Mouse (Mus musculus) ES-Bruce4 (cell line): ENCODE measurements around the gene St3gal2. TPM values are rescaled to one million over a fixed set of nuclear protein-coding genes. Genes with fewer than 3 reads are reported as not detected.

Source experiments
- H3K27ac ChIP-seq: 2 replicates; pipeline ENCODE4 v1.5.1; 2012; ENCODE audit warnings: low read length, inconsistent platforms; ENCODE audit not compliant: insufficient read depth
- H3K27me3 ChIP-seq: 2 replicates; pipeline ENCODE4 v1.6.1; 2012; ENCODE audit warnings: mild to moderate bottlenecking, low read length, inconsistent platforms; ENCODE audit not compliant: control insufficient read depth, poor library complexity, insufficient read depth, severe bottlenecking
- H3K36me3 ChIP-seq: 2 replicates; pipeline ENCODE4 v1.6.1; 2012; ENCODE audit warnings: inconsistent platforms, mild to moderate bottlenecking, low read length, moderate library complexity; ENCODE audit not compliant: control insufficient read depth, poor library complexity, insufficient read depth, severe bottlenecking
- H3K4me1 ChIP-seq: one replicate; pipeline ENCODE4 v1.8.1; 2011; ENCODE audit warnings: low read length; ENCODE audit not compliant: control insufficient read depth, insufficient read depth
- H3K4me3 ChIP-seq: 2 replicates; pipeline ENCODE4 v1.5.1; 2011; ENCODE audit warnings: low read depth, mild to moderate bottlenecking, low read length
- H3K9ac ChIP-seq: 2 replicates; pipeline ENCODE4 v1.6.1; 2012; ENCODE audit warnings: low read depth, mild to moderate bottlenecking, inconsistent platforms; ENCODE audit not compliant: poor library complexity, severe bottlenecking
- H3K9me3 ChIP-seq: replicated peaks from 2 replicates; pipeline ENCODE4 v1.6.1; 2012; ENCODE audit warnings: mild to moderate bottlenecking, low read length, inconsistent platforms; ENCODE audit not compliant: control insufficient read depth, poor library complexity, insufficient read depth, severe bottlenecking
- CTCF ChIP-seq: IDR thresholded peaks from one replicate; pipeline ENCODE4 v1.8.1; 2011; ENCODE audit warnings: low read depth, low read length
- EP300 ChIP-seq: IDR thresholded peaks from 2 replicates; pipeline ENCODE4 v1.6.1; 2011; ENCODE audit warnings: low read depth, low read length; ENCODE audit not compliant: insufficient read depth
- POLR2A ChIP-seq: IDR thresholded peaks from one replicate; pipeline ENCODE4 v1.8.1; 2011; ENCODE audit warnings: low read length; ENCODE audit not compliant: insufficient read depth
- polyA plus RNA-seq: library from polyadenylated mRNA; stranded (reverse); fragments of >200 nt; gene quantifications from 2 replicates; pipeline ENCODE4 v1.2.4, GENCODE M21; 2011; ENCODE audit warnings: low read depth; ENCODE audit not compliant: missing spikeins, insufficient read depth, insufficient read length

Gene St3gal2
- polyA plus RNA-seq, 1 experiment, result 7.1 TPM

- H3K27me3 ChIP-seq, result no peaks in the 10 kb centered on the region
- no peaks in the 10 kb centered on the region for H3K4me1 ChIP-seq
- H3K27ac ChIP-seq, result no peak overlapping the region
- TF ChIP-seq EP300 (no peak), CTCF (no peak), POLR2A (no peak)
- H3K9ac ChIP-seq, result no peak overlapping the region
- no peaks in the 10 kb centered on the region for H3K9me3 ChIP-seq
- no peak overlapping the region for H3K4me3 ChIP-seq
- H3K36me3 ChIP-seq, result no peaks in the 10 kb centered on the region
These were observed 24.7 kb downstream of the St3gal2 start for GRCm38 (mm10) chr8:110944276-110944876.

GRCm38 (mm10) chr8:110945716-110946115, 26.0 kb downstream of the St3gal2 start:
- no peak overlapping the region for H3K27ac ChIP-seq

DNA sequence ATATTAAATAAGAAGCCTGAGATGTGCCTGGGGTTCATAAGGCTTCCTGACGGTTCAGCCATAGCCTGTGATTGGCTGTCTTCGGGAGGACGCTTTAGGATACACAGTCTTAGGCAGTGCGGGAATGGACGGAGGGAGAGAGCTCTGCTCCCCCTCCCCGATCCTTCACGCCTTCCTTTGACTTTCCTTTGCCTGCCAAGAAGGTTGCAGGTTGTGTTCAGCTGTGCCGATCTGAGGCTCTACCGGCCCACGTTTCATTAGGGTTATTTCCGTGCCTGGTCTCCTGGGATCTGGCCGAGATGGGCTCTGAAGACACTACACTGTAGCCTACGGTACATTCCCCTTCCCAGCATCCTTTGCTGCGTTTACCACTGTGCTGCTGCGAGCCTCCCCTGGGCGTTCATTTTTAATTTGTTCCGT, 30.4 kb downstream of the St3gal2 start:
- H3K4me1 ChIP-seq, result no peaks in the 10 kb centered on the region
- H3K27me3 ChIP-seq, result no peaks in the 10 kb centered on the region
- 0 out of 2 replicates have a peak, but pooled peaks cover 2% of the 10 kb centered on the region for H3K9me3 ChIP-seq
- no peaks in the 10 kb centered on the region for H3K36me3 ChIP-seq
- peak overlapping the region; percentile 61 for H3K4me3 ChIP-seq
- H3K27ac ChIP-seq, result no peak overlapping the region
- TF ChIP-seq EP300 (no peak), POLR2A (no peak), CTCF (no peak)
- peak overlapping the region; percentile 46 for H3K9ac ChIP-seq

More at GRCm38 (mm10) chr8:110945716-110946115, 26.0 kb downstream of the St3gal2 start:
- no peaks in the 10 kb centered on the region for H3K27me3 ChIP-seq
- H3K36me3 ChIP-seq, result no peaks in the 10 kb centered on the region
- no peaks in the 10 kb centered on the region for H3K9me3 ChIP-seq
- H3K9ac ChIP-seq, result no peak overlapping the region
- no peak for TF ChIP-seq POLR2A
- TF ChIP-seq CTCF, result no peak
- TF ChIP-seq EP300, result no peak
- H3K4me1 ChIP-seq, result no peaks in the 10 kb centered on the region
- H3K4me3 ChIP-seq, result no peak overlapping the region

- H3K9me3 ChIP-seq, result 0 out of 2 replicates have a peak, but pooled peaks cover 2% of the 10 kb centered on the region
- no peak overlapping the region for H3K4me3 ChIP-seq
- no peak overlapping the region for H3K9ac ChIP-seq
- no peaks in the 10 kb centered on the region for H3K36me3 ChIP-seq
- H3K4me1 ChIP-seq, result no peaks in the 10 kb centered on the region
- H3K27me3 ChIP-seq, result no peaks in the 10 kb centered on the region
- H3K27ac ChIP-seq, result no peak overlapping the region
- TF ChIP-seq EP300 (no peak), CTCF (no peak), POLR2A (no peak)
These were observed 35.1 kb downstream of the St3gal2 start for GRCm38 (mm10) chr8:110954776-110955175.

- H3K4me1 ChIP-seq, result no peaks in the 10 kb centered on the region
- H3K27me3 ChIP-seq, result no peaks in the 10 kb centered on the region
- no peak overlapping the region for H3K4me3 ChIP-seq
- 0 out of 2 replicates have a peak, but pooled peaks cover 2% of the 10 kb centered on the region for H3K9me3 ChIP-seq
- H3K27ac ChIP-seq, result no peak overlapping the region
- no peak for TF ChIP-seq POLR2A
- TF ChIP-seq EP300, result no peak
- no peak for TF ChIP-seq CTCF
- no peak overlapping the region for H3K9ac ChIP-seq
- no peaks in the 10 kb centered on the region for H3K36me3 ChIP-seq
These were observed 37.1 kb downstream of the St3gal2 start for GRCm38 (mm10) chr8:110956619-110957450.

- no peak overlapping the region for H3K27ac ChIP-seq
- TF ChIP-seq CTCF, result no peak
- no peak for TF ChIP-seq EP300
- H3K9me3 ChIP-seq, result 0 out of 2 replicates have a peak, but pooled peaks cover 2% of the 10 kb centered on the region
- no peaks in the 10 kb centered on the region for H3K36me3 ChIP-seq
- no peaks in the 10 kb centered on the region for H3K27me3 ChIP-seq
- no peaks in the 10 kb centered on the region for H3K4me1 ChIP-seq
- H3K9ac ChIP-seq, result no peak overlapping the region
- no peak overlapping the region for H3K4me3 ChIP-seq
These were observed 37.7 kb downstream of the St3gal2 start for GRCm38 (mm10) chr8:110957471-110957870.
